Mouse (Mus musculus): ENCODE results near the gene Ppp6r2. TPM values are rescaled to one million over a fixed set of nuclear protein-coding genes. Genes with fewer than 3 reads are reported as not detected.

Ppp6r2 gene
- polyA plus RNA-seq, 1 experiment = 147 TPM

- no peak for DNase-seq (ENCODE audit: extremely low spot score in 1 of 2, low spot score in 1 of 2)
Measured at GRCm38 (mm10) chr15:89181561-89182270, 29.6 kb upstream of the Ppp6r2 start.

- DNase-seq (ENCODE audit: extremely low spot score in 1 of 2, low spot score in 1 of 2) = no peak
Measured at GRCm38 (mm10) chr15:89182328-89182741, 29.0 kb upstream of the Ppp6r2 start.

- no peak for DNase-seq (ENCODE audit: extremely low spot score in 1 of 2, low spot score in 1 of 2)
Measured at GRCm38 (mm10) chr15:89182842-89183241, 28.5 kb upstream of the Ppp6r2 start.

- no peak for DNase-seq (ENCODE audit: extremely low spot score in 1 of 2, low spot score in 1 of 2)
Measured at GRCm38 (mm10) chr15:89184141-89184936, 27.0 kb upstream of the Ppp6r2 start.

GRCm38 (mm10) chr15:89184937-89185227 is 26.5 kb upstream of the Ppp6r2 start:
- no peak for DNase-seq (ENCODE audit: extremely low spot score in 1 of 2, low spot score in 1 of 2)

- no peak for DNase-seq (ENCODE audit: extremely low spot score in 1 of 2, low spot score in 1 of 2)
Measured at GRCm38 (mm10) chr15:89195261-89195681, 16.1 kb upstream of the Ppp6r2 start.

- peak; percentile 79 to 91 for DNase-seq (ENCODE audit: extremely low spot score in 1 of 2, low spot score in 1 of 2)
Measured at GRCm38 (mm10) chr15:89195690-89196312, 15.6 kb upstream of the Ppp6r2 start.

GRCm38 (mm10) chr15:89196313-89196706 is 15.0 kb upstream of the Ppp6r2 start, which contains the start of gene Dennd6b:
TSS of gene Dennd6b (minus strand) at chr15:89196496.
- DNase-seq (ENCODE audit: extremely low spot score in 1 of 2, low spot score in 1 of 2) = peak; percentile 97 to 99

GRCm38 (mm10) chr15:89197056-89197455 is 14.3 kb upstream of the Ppp6r2 start:
- no peak for DNase-seq (ENCODE audit: extremely low spot score in 1 of 2, low spot score in 1 of 2)

- DNase-seq (ENCODE audit: extremely low spot score in 1 of 2, low spot score in 1 of 2) = no peak
Measured at GRCm38 (mm10) chr15:89207457-89207856, 3.9 kb upstream of the Ppp6r2 start.

- peak; percentile 71 to 96 for DNase-seq (ENCODE audit: extremely low spot score in 1 of 2, low spot score in 1 of 2)
Measured at GRCm38 (mm10) chr15:89209886-89210761, 1.2 kb upstream of the Ppp6r2 start.

- DNase-seq (ENCODE audit: extremely low spot score in 1 of 2, low spot score in 1 of 2) = peak in 1 of 2 experiments; percentile 26
Measured at GRCm38 (mm10) chr15:89211716-89212461, 536 bp downstream of the Ppp6r2 start.

GRCm38 (mm10) chr15:89212495-89212894 is 1.1 kb downstream of the Ppp6r2 start:
- no peak for DNase-seq (ENCODE audit: extremely low spot score in 1 of 2, low spot score in 1 of 2)

- no peak for DNase-seq (ENCODE audit: extremely low spot score in 1 of 2, low spot score in 1 of 2)
Measured at GRCm38 (mm10) chr15:89213517-89213916, 2.2 kb downstream of the Ppp6r2 start.

GRCm38 (mm10) chr15:89214953-89215352 is 3.6 kb downstream of the Ppp6r2 start:
- DNase-seq (ENCODE audit: extremely low spot score in 1 of 2, low spot score in 1 of 2) = no peak

GRCm38 (mm10) chr15:89215611-89216233 is 4.4 kb downstream of the Ppp6r2 start:
- DNase-seq (ENCODE audit: extremely low spot score in 1 of 2, low spot score in 1 of 2) = no peak

- peak in 1 of 2 experiments; percentile 40 for DNase-seq (ENCODE audit: extremely low spot score in 1 of 2, low spot score in 1 of 2)
Measured at GRCm38 (mm10) chr15:89233586-89233985, 22.2 kb downstream of the Ppp6r2 start.

- no peak for DNase-seq (ENCODE audit: extremely low spot score in 1 of 2, low spot score in 1 of 2)
Measured at GRCm38 (mm10) chr15:89234052-89234451, 22.7 kb downstream of the Ppp6r2 start.

GRCm38 (mm10) chr15:89239751-89240392 is 28.5 kb downstream of the Ppp6r2 start:
- no peak for DNase-seq (ENCODE audit: extremely low spot score in 1 of 2, low spot score in 1 of 2)
